ENCODE assay signal across 7 mouse cellular contexts in the genomic region with DNA sequence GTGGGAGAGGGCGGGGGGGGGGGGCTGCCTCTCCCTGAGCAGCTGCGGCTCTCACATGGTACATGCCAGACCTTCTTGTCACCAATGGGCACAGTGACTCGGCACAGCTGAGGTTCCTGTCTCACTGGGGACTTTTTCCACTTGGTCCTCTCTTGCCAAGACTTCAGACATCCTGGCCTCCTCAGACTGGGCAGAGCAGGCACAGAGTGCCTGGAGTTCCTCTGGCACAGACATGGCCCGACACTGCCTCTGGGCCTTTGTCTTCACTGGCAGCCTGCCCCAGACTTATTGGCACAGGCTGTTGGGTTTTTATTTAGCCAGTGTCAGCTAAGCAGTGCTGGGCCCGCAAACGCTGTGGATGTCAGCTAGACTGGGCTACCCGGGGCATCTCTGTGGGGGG. TPM values are rescaled to one million over a fixed set of nuclear protein-coding genes. Genes with fewer than 3 reads are reported as not detected.
A peak's percentile ranks its signal among the peaks of the same experiment; 100 is the strongest.
DNase-seq lines count a peak whose midpoint lies in the region; ATAC-seq lines count a peak whose summit lies in the region.

No protein-coding gene starts in this region.

- no peaks in the 10 kb centered on the region for H3K9me3 ChIP-seq in hindbrain, embryonic 15.5 days

- 17% methylated on average over 7 of the region's 7 CpGs for WGBS in hindbrain, embryonic 15.5 days

- H3K4me3 ChIP-seq in hindbrain, embryonic 15.5 days, result no peak overlapping the region

- peak; percentile 99 for DNase-seq in adipocyte (ENCODE audit: low spot score)
- DNase-seq in cerebellum, adult 18-20 months, result peak; percentile 53 to 54
- DNase-seq in frontal cortex, postnatal 25 days (ENCODE audit: low spot score in 2 of 2), result peak; percentile 48 to 65
- peak; percentile 97 for DNase-seq in left cerebral cortex, postnatal 4 days
- DNase-seq in right cerebral cortex, postnatal 10 days (ENCODE audit: low spot score in 2 of 2), result peak; percentile 92 to 93

- intact Hi-C loops in left cerebral cortex, postnatal 4 days (cut with DNase I), result no loop called here

- H3K4me1 ChIP-seq in hindbrain, embryonic 15.5 days (replicated peaks), result peaks cover 96% of the 10 kb centered on the region

- H3K27ac ChIP-seq in hindbrain, embryonic 15.5 days (replicated peaks), result peak overlapping the region; percentile 51

- H3K4me2 ChIP-seq in hindbrain, embryonic 15.5 days, result no peak overlapping the region

- H3K27me3 ChIP-seq in hindbrain, embryonic 15.5 days, result no peaks in the 10 kb centered on the region

- H3K36me3 ChIP-seq in hindbrain, embryonic 15.5 days, result no peaks in the 10 kb centered on the region

- peak; percentile 81 for ATAC-seq in hindbrain, embryonic 15.5 days (ENCODE audit: low FRiP score, low read depth)
- ATAC-seq in monocyte, adult 5-6 weeks (replicated peaks; ENCODE audit: insufficient number of reproducible peaks, low FRiP score, low TSS enrichment, poor library complexity, severe bottlenecking), result no peak

- H3K9ac ChIP-seq in hindbrain, embryonic 15.5 days, result no peak overlapping the region

RNA-seq across cellular contexts. Expression of a gene that starts 18.7 kb away (rescaled TPM):
- 4.4 and 5.0 TPM in 2 replicates for polyA plus RNA-seq in hindbrain, embryonic 15.5 days (2015; fragmentation: Nextera tagmentation; extraction: Ambion mirVana)
- total RNA-seq in left cerebral cortex, postnatal 4 days (2021), result 10 to 100 TPM; 32.7 to 45.3 TPM
- total RNA-seq in monocyte, adult 5-6 weeks (2017), result 0.29 to 0.39 TPM in 2 of 3 replicates, not detected in the other

RNA-seq across cellular contexts. Expression of a gene that starts 38.9 kb away (rescaled TPM):
- 0.25 and 1.6 TPM in 2 replicates for polyA plus RNA-seq in hindbrain, embryonic 15.5 days (2015; fragmentation: Nextera tagmentation; extraction: Ambion mirVana)
- total RNA-seq in left cerebral cortex, postnatal 4 days (2021), result under 1 TPM in 1 of 2 experiments, not detected in 1; 0.20 TPM
- 74.4 to 86.1 TPM (median 81.1 TPM) in 3 replicates for total RNA-seq in monocyte, adult 5-6 weeks (2017)

Comparison
In these comparisons a context has a peak if more than half of its experiments do, and no peak if none do; other contexts are left out.
1. RNA of a gene that starts 18.7 kb away (total RNA-seq): 32.7 to 45.3 TPM in left cerebral cortex, postnatal 4 days; 0.29 to 0.39 TPM in monocyte, adult 5-6 weeks; every median in the first group is over 10 times any median in the second.
2. RNA of a gene that starts 38.9 kb away (total RNA-seq): 74.4 to 86.1 TPM in monocyte, adult 5-6 weeks; 0.20 TPM in left cerebral cortex, postnatal 4 days; every median in the first group is over 10 times any median in the second.
3. Peak in every context shown above with its lines, with median percentiles within 50 percentile points of each other: DNase-seq.